Mouse (Mus musculus) mouse trophoblast stem cell (cell line): Measurements from ENCODE around the gene Sypl.
"Not testable (repeated sequence)": the region's sequence is repeated elsewhere in the genome, so short reads cannot be mapped to it uniquely, and the experiment has no call there.

Source experiments
- in situ Hi-C, 2 experiments: fragments of 300-500 bp; cut with MseI, MboI; formaldehyde crosslinking; loops; 2 replicates in 1 of 2; 3 replicates in 1 of 2; pipeline ENCODE4 v1.15.1; 2025

Gene Sypl

DNA sequence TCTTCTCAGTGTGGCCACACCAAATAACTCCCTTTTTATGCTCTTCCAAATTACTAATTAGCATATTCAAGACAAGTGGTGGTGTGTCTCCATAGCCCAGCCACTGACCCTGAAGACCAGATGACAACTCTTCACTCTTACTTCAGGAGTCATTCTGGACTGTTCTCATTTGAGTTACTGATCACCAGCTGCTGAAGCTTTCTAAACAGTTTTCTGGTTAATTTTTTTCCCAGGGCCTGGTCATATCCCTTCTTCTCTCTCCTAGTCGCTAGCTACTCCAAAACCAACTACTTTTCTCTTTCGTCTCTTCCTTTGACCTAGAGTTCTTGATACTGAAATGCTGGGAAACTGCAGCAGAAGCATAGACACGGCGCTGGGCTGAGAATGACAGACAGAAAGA lies 12.6 kb upstream of the Sypl start:
- in situ Hi-C loops = no loop called here

DNA sequence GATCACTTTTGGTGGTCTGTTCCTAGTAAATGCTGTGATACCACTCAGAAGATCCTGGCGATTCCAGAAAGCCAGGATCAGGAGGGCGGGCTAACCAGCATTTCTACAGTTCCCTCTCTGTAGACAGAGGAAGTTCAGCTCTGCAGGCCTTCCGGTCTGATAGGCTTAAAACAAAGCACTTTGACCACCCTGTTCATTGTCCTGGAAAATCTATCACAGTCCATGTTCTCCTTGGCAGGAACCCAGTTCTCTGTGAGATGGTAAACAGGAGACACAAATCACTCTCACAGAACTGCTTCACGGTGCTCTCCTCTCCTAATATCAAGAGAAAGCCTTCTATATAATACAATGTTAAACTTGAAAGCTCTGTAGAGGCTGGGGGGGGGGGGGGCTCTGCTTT lies 10.3 kb upstream of the Sypl start:
- in situ Hi-C loops = no loop called here

DNA sequence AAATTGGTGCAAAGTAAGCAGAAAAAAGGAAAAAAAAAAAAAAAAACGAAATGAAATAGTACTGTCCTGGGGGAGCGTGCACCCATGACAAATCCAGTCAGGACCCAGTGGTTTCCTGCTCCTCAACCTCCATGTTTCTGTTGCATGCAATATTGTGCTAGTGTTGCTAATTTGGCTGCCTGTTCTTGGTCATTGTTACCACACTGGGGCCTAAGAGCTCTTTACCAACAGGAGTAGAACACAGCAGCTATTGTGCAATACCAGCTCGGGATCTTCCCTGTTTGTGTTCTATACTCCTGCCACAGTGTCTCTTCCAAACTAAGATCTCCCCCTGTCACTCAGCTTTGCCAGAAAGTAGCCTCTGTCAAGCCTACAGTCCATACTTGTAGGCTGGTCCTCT lies 9.7 kb upstream of the Sypl start:
- in situ Hi-C loops = no loop called here

DNA sequence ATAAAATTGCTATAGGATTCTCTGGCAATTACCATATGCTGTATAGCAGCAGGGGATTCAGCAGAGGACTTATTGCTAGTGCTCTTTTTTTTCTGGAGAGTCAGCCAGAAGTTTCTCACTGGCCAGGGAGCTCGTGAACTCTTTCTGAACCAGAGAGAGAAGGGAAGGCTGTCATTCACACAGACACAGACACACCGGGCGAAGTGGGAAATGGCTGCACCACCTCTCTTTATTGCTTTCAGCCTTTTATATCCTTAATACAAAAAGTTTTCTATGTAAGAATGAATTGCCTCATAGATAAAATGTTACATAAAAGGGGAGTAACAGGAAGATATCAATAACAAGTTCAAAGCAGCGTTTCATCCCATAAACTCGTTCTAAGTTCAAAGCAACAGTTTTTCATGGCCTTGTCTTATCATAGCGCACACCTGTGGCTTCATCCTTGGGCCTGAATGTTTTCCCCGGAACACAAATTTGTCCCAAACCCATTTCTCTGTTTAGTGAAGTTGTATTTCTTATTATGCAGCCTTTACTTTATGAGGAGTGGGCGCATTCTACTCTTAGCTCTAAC lies 8.7 kb upstream of the Sypl start:
- in situ Hi-C loops = no loop called here

DNA sequence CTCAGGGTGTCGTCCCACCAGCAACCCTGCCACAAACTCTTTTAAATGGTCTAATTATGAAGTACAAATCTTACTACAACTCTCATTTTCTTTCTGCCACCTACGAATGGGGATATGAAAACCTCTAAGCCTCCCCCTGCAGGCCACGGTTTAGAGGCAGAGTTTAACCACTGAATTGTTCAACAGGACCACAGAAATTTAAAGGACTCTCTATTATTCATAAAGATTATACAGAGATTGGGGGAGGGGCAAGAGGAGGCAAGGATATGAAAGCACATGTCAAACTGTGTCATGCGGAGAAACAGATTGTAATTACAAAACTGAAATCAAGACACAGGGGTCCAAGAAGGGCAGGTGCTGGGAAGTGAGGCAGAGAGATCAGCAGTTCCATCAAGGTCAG lies 7.3 kb upstream of the Sypl start:
- in situ Hi-C loops = no loop called here

- in situ Hi-C loops = no loop called here
Observed at GRCm38 (mm10) chr12:32952416-32952815, 1.3 kb upstream of the Sypl start.

GRCm38 (mm10) chr12:32953066-32953465 lies 625 bp upstream of the Sypl start:
- in situ Hi-C loops = no loop called here

- in situ Hi-C loops = no loop called here
Observed at GRCm38 (mm10) chr12:32954216-32955021, 728 bp downstream of the Sypl start.

DNA sequence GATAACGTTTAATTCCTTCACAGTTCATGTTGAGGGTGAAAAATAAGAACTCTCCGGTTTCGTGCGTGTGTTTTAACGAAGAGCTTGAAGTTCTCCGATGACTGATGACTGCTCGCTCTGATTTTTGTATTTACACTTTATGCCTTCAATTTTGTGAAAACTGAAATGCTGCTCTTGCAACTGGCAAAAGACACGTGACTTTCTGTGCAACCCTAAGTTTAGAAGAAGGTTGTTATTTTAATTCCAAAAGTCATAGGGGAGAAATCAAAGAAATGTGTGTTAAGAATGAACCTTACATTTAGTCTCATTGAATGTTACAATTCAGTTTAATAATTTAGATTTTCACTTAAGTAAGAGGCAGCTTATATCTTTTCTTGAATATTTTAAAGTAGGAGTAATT lies 1.3 kb downstream of the Sypl start:
- in situ Hi-C loops = no loop called here

DNA sequence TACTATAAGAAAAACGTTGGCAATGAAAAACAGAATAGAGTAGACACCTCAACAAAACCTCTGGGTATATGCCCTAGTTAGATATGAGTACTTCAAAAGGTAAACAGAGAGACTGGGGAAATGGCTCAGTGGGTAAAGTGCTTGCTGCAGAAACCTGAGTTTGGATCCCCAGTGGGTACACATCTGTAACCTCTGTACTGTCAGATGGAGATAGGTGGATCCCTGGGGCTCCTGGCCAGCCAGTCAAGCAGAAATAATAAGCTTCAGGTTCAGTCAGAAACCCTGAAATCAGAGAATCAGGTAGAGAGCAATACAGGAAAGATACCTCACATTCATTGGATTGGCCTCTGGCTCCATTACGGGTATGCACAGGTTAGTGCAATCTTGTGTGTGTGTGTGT lies 3.5 kb downstream of the Sypl start:
- in situ Hi-C loops = no loop called here

GRCm38 (mm10) chr12:32962132-32962531 lies 8.4 kb downstream of the Sypl start:
- in situ Hi-C loops = no loop called here

DNA sequence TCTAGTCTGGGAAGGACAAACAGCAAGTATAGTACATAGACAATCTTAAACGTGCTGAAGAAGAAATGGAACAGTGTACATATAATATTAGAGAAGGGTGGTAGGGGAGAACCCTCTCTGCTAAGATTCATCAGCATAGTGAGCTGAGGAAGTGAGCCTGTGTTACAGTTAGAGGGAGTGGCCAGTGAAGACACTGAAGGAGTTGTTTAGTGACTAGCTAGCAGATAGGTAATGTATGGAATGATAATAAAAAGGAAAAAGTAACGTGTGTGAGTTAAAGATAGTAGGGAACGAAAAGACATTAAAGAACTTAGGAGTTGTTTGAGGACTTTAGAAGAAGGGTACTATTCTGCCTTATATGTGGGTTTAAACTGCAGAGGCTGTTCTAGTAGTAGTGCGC lies 10.2 kb downstream of the Sypl start:
- in situ Hi-C loops = no loop called here

GRCm38 (mm10) chr12:32972287-32972686 lies 18.6 kb downstream of the Sypl start:
- in situ Hi-C loops = no loop called here

GRCm38 (mm10) chr12:32974893-32975292 lies 21.2 kb downstream of the Sypl start:
- in situ Hi-C loops = no loop called here

- in situ Hi-C loops = no loop called here
Observed at GRCm38 (mm10) chr12:32975501-32975900, 21.8 kb downstream of the Sypl start.

DNA sequence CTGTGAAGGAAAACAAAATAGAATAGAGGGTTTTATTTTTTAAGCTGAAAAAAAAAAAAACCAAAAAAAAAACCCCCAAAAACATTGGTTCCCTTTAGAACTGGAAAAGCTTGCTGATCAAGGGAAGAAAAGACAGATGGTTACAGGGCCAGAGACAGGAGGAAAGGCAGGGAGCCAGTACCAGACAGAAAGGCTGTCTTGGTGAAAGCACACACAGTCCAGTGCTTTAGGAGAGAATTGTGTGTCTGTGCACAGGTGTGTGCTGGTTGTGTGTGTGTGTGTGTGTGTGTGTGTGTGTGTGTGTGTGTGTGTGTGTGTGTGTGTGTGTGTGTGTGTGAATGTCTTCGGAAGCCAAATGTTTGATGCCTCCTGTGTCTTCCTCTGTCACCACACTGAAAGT lies 28.9 kb downstream of the Sypl start:
- in situ Hi-C loops = no loop called here

GRCm38 (mm10) chr12:32983081-32983480 lies 29.4 kb downstream of the Sypl start:
- in situ Hi-C loops = no loop called here

GRCm38 (mm10) chr12:32986284-32986683 lies 32.6 kb downstream of the Sypl start:
- in situ Hi-C loops = no loop called here

DNA sequence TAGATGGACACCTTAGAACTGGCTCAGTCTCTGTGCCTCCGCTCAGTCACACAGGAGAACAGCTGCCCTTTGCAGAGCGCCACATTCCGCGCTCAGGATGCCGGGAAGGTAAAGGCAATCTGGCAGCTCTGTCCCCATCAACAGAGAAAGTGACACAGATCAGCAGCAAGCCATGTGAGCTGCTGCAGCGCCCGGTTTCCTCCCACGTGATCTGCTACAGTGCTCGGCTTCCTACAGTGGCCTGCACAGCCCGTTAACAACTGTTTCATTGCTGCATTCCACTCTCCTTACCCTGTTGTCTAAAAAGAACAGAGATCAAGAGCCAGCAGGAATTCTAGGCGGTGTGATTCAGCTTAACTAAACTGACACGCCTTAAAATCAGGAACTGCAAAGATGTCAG lies 36.0 kb downstream of the Sypl start:
- in situ Hi-C loops = no loop called here

GRCm38 (mm10) chr12:32994081-32994480 lies 40.4 kb downstream of the Sypl start:
- in situ Hi-C loops = no loop called here

DNA sequence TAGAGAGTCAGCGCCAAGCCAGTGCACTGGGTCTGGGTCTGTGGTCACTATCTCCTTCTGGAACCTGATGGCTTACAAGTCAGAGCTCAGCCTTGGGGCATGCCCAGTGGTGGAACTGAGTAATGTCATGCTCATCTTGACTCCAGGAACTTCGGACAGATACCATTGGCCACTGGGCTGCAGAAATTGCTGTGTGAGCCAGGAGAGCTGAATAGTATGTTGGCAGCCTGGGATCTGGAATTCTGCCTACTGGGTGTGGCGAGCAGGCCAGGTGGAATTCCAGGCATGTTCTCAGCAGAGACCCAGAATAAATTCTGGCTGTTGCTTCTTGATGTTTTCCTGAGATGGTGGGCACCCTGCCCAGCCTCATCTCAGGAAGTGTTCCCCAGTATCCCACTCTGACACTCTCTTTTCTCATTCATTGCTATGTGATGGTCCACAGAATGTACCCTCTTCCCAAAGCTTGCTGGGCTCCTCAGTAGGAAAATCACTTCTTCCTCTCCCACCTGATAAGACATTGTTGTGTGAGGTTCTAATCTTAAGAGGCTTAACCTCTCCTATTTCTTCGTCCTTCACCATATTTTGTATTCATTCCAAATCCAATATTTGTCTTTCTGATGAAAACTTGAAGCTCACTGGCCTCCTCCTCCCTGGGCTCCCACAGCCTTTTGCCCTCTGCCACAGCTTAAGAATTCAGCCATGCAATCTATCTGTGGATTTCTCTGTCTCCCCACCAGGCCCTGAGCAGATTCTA lies 41.6 kb downstream of the Sypl start:
- in situ Hi-C loops = no loop called here

- in situ Hi-C loops = no loop called here
Observed at GRCm38 (mm10) chr12:32998766-32999165, 45.1 kb downstream of the Sypl start.

GRCm38 (mm10) chr12:32999778-33000177 lies 46.1 kb downstream of the Sypl start:
- in situ Hi-C loops = not testable (repeated sequence)
